In the genomic region with DNA sequence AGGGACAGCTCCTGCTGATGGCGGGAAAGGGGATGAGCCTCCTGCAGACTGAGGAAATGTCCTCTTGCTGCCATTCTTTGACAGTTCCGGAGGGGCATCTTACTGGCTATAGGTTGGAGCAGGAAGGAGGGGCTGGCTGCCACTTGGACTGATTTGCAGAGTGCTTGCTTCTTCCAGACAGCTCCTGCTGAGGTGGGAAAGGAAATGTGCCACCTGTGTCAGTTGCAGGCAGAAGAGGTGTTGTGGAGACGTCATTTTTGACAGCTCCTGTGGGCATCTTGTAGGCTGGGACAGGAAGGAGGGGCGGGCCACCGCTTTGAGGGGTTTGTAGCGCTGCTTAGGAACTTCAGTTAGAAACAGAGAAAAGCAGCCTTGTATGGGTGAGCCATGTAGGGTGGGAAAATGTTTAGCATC, we compare ENCODE assay signal across 8 mouse cellular contexts. TPM values are rescaled to one million over a fixed set of nuclear protein-coding genes. Genes with fewer than 3 reads are reported as not detected.
DNase-seq lines count a peak whose midpoint lies in the region; ATAC-seq and TF ChIP-seq lines count a peak whose summit lies in the region.

No protein-coding gene starts in this region.

- no peak overlapping the region for H3K9ac ChIP-seq in lung, embryonic 15.5 days
- peak overlapping the region; percentile 54; the same call in 1 of the 2 replicates for H3K9ac ChIP-seq in forebrain, embryonic 12.5 days
- H3K9ac ChIP-seq in liver, embryonic 12.5 days: no peak overlapping the region
- H3K9ac ChIP-seq in stomach, postnatal 0 days (ENCODE audit: low read length): no peak overlapping the region

- no peak for DNase-seq in lung, postnatal 14 days
- DNase-seq in stomach, postnatal 0 days (ENCODE audit: low spot score): no peak
- no peak for DNase-seq in layer of hippocampus, adult 9-10 months (ENCODE audit: low spot score)
- DNase-seq in retina, embryonic 14.5 days (ENCODE audit: low spot score): no peak
- DNase-seq in adrenal gland, postnatal 36 days: no peak

- peak overlapping the region; percentile 48 for H3K4me3 ChIP-seq in lung, embryonic 15.5 days
- peak overlapping the region; percentile 45 for H3K4me3 ChIP-seq in forebrain, embryonic 12.5 days (replicated peaks)
- peak overlapping the region; percentile 53 for H3K4me3 ChIP-seq in liver, embryonic 12.5 days
- no peak overlapping the region; the same call in 1 of the 2 replicates for H3K4me3 ChIP-seq in stomach, postnatal 0 days (ENCODE audit: low read depth, low read length)

- 31% methylated on average over 6 of the region's 6 CpGs for WGBS in lung, embryonic 15.5 days
- WGBS in forebrain, embryonic 12.5 days: 76% methylated on average over 6 of the region's 6 CpGs
- WGBS in liver, embryonic 12.5 days (ENCODE audit: insufficient replicate concordance): 42% methylated on average over 6 of the region's 6 CpGs
- 72% methylated on average over 6 of the region's 6 CpGs for WGBS in stomach, postnatal 0 days

- peak overlapping the region; percentile 52 for H3K4me2 ChIP-seq in lung, embryonic 15.5 days
- peak overlapping the region; percentile 51 for H3K4me2 ChIP-seq in forebrain, embryonic 12.5 days
- peak overlapping the region; percentile 61 for H3K4me2 ChIP-seq in liver, embryonic 12.5 days
- H3K4me2 ChIP-seq in stomach, postnatal 0 days (replicated peaks; ENCODE audit: low read depth): peak overlapping the region; percentile 42; the same call in 1 of the 2 replicates

- H3K27ac ChIP-seq in lung, embryonic 15.5 days: no peak overlapping the region
- H3K27ac ChIP-seq in forebrain, embryonic 12.5 days: no peak overlapping the region
- H3K27ac ChIP-seq in liver, embryonic 12.5 days: no peak overlapping the region
- no peak overlapping the region for H3K27ac ChIP-seq in stomach, postnatal 0 days (replicated peaks)

- no peaks in the 10 kb centered on the region for H3K9me3 ChIP-seq in lung, embryonic 15.5 days
- no peaks in the 10 kb centered on the region for H3K9me3 ChIP-seq in forebrain, embryonic 12.5 days
- H3K9me3 ChIP-seq in liver, embryonic 12.5 days (replicated peaks): no peaks in the 10 kb centered on the region
- H3K9me3 ChIP-seq in stomach, postnatal 0 days (ENCODE audit: control insufficient read depth, low read length): no peaks in the 10 kb centered on the region

- H3K36me3 ChIP-seq in lung, embryonic 15.5 days: no peaks in the 10 kb centered on the region
- no peaks in the 10 kb centered on the region for H3K36me3 ChIP-seq in forebrain, embryonic 12.5 days (replicated peaks)
- H3K36me3 ChIP-seq in liver, embryonic 12.5 days: 0 out of 2 replicates have a peak, but pooled peaks cover 2% of the 10 kb centered on the region
- no peaks in the 10 kb centered on the region for H3K36me3 ChIP-seq in stomach, postnatal 0 days (ENCODE audit: control insufficient read depth, insufficient read depth, low read length)

- H3K4me1 ChIP-seq in lung, embryonic 15.5 days: 0 out of 2 replicates have a peak, but pooled peaks cover 3% of the 10 kb centered on the region
- H3K4me1 ChIP-seq in forebrain, embryonic 12.5 days: no peaks in the 10 kb centered on the region
- H3K4me1 ChIP-seq in liver, embryonic 12.5 days: no peaks in the 10 kb centered on the region
- H3K4me1 ChIP-seq in stomach, postnatal 0 days (replicated peaks; ENCODE audit: control insufficient read depth, insufficient read depth): no peaks in the 10 kb centered on the region

- TF ChIP-seq EP300 in stomach, postnatal 0 days (optimal IDR thresholded peaks at IDR 0.05): no peak

- no peak for TF ChIP-seq CTCF in stomach, postnatal 0 days (IDR thresholded peaks at IDR 0.05; ENCODE audit: low read depth)

- ATAC-seq in lung, embryonic 15.5 days (ENCODE audit: borderline replicate concordance, extremely low read depth, low FRiP score, low TSS enrichment): peak; percentile 35; the same call in 1 of the 2 replicates
- peak; percentile 49; the same call in 1 of the 2 replicates for ATAC-seq in forebrain, embryonic 12.5 days (ENCODE audit: low FRiP score)
- ATAC-seq in liver, embryonic 12.5 days: peak; percentile 34
- ATAC-seq in stomach, postnatal 0 days (ENCODE audit: low FRiP score, low TSS enrichment): peak; percentile 10; the same call in 1 of the 2 replicates

- H3K27me3 ChIP-seq in lung, embryonic 15.5 days: no peaks in the 10 kb centered on the region
- H3K27me3 ChIP-seq in forebrain, embryonic 12.5 days: peaks cover 2% of the 10 kb centered on the region; the same call in 1 of the 2 replicates
- peaks cover 5% of the 10 kb centered on the region; the same call in 1 of the 2 replicates for H3K27me3 ChIP-seq in liver, embryonic 12.5 days (replicated peaks)
- no peaks in the 10 kb centered on the region for H3K27me3 ChIP-seq in stomach, postnatal 0 days (ENCODE audit: control insufficient read depth, insufficient read depth, low read length)

RNA-seq across cellular contexts. Expression of a gene that starts 13.3 kb away (rescaled TPM):
- polyA plus RNA-seq in lung, embryonic 15.5 days (2015; fragmentation: Nextera tagmentation; extraction: Ambion mirVana): 2.2 and 2.5 TPM in 2 replicates
- polyA plus RNA-seq in forebrain, embryonic 12.5 days (2016; fragmentation: Nextera tagmentation; extraction: Ambion mirVana): 1.2 and 1.3 TPM in 2 replicates
- 0.20 and 0.44 TPM in 2 replicates for polyA plus RNA-seq in liver, embryonic 12.5 days (2016; fragmentation: Nextera tagmentation; extraction: Ambion mirVana)
- polyA plus RNA-seq in stomach, postnatal 0 days (2015; fragmentation: Nextera tagmentation; extraction: Ambion mirVana): 2.7 and 2.8 TPM in 2 replicates
- 1 to 10 TPM; 1.4 to 1.5 TPM for total RNA-seq in adrenal gland, postnatal 36 days (2021)

RNA-seq across cellular contexts. Expression of a gene that starts 21.4 kb away (rescaled TPM):
- not detected in 2 replicates for polyA plus RNA-seq in lung, embryonic 15.5 days (2015; fragmentation: Nextera tagmentation; extraction: Ambion mirVana)
- polyA plus RNA-seq in forebrain, embryonic 12.5 days (2016; fragmentation: Nextera tagmentation; extraction: Ambion mirVana): not detected in 2 replicates
- 0.22 and 0.27 TPM in 2 replicates for polyA plus RNA-seq in liver, embryonic 12.5 days (2016; fragmentation: Nextera tagmentation; extraction: Ambion mirVana)
- 0.85 and 1.2 TPM in 2 replicates for polyA plus RNA-seq in stomach, postnatal 0 days (2015; fragmentation: Nextera tagmentation; extraction: Ambion mirVana)
- total RNA-seq in adrenal gland, postnatal 36 days (2021): under 1 TPM; 0.26 to 0.30 TPM

RNA-seq across cellular contexts. Expression of a gene that starts 39.3 kb away (rescaled TPM):
- polyA plus RNA-seq in lung, embryonic 15.5 days (2015; fragmentation: Nextera tagmentation; extraction: Ambion mirVana): 1.1 and 1.3 TPM in 2 replicates
- 0.89 and 1.2 TPM in 2 replicates for polyA plus RNA-seq in forebrain, embryonic 12.5 days (2016; fragmentation: Nextera tagmentation; extraction: Ambion mirVana)
- 0.16 and 0.19 TPM in 2 replicates for polyA plus RNA-seq in liver, embryonic 12.5 days (2016; fragmentation: Nextera tagmentation; extraction: Ambion mirVana)
- polyA plus RNA-seq in stomach, postnatal 0 days (2015; fragmentation: Nextera tagmentation; extraction: Ambion mirVana): 0.28 and 0.35 TPM in 2 replicates
- total RNA-seq in adrenal gland, postnatal 36 days (2021): under 1 TPM; 0.66 to 0.86 TPM

RNA-seq across cellular contexts. Expression of a gene that starts 59.5 kb away (rescaled TPM):
- polyA plus RNA-seq in lung, embryonic 15.5 days (2015; fragmentation: Nextera tagmentation; extraction: Ambion mirVana): 13.0 and 13.5 TPM in 2 replicates
- polyA plus RNA-seq in forebrain, embryonic 12.5 days (2016; fragmentation: Nextera tagmentation; extraction: Ambion mirVana): 14.0 and 15.2 TPM in 2 replicates
- polyA plus RNA-seq in liver, embryonic 12.5 days (2016; fragmentation: Nextera tagmentation; extraction: Ambion mirVana): 3.4 and 3.5 TPM in 2 replicates
- 6.6 and 7.3 TPM in 2 replicates for polyA plus RNA-seq in stomach, postnatal 0 days (2015; fragmentation: Nextera tagmentation; extraction: Ambion mirVana)
- total RNA-seq in adrenal gland, postnatal 36 days (2021): 10 to 100 TPM; 17.0 to 20.7 TPM
